Mouse (Mus musculus) bone marrow, adult 2 months (tissue): ENCODE data around the gene Noa1.

Source experiments
- CTCF ChIP-seq: fragments of 200-500 bp; IDR thresholded peaks from 2 replicates; pipeline ENCODE4 v1.5.1; 2011; ENCODE audit warnings: low read length, control low read depth; ENCODE audit not compliant: control insufficient read depth, insufficient read depth
- POLR2A ChIP-seq: fragments of 200-500 bp; IDR thresholded peaks from 2 replicates; pipeline ENCODE4 v1.6.1; 2011; ENCODE audit warnings: low read depth, mild to moderate bottlenecking, control low read depth, low read length, borderline replicate concordance; ENCODE audit not compliant: control insufficient read depth

DNA sequence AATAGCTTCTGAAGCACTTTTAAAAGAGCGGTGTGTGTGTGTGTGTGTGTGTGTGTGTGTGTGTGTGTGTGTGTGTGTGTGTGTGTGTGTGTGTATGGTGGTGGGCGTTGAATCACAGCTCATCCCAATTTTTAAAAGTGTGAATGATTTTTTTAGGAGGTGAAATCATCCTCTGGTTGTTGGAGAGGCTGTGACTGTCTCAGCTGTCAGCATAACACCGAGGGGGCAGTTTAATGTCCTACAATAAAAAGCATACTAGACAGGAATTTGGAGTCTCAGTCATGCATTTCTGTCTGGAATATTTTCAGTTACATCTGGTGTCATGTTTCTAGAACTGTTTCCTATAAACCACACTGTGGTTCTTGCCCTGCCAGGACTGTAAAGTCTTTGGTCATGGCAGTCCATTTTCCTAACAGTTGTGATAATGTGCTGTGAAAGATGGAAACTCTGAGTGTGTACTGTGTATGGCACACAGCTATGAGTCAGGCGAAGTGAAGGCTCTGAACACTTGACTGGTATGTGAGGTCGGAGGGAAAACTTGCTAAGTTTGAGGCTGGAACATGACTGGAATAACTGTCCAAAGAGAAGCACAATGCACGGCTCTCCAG lies 8.5 kb downstream of the Noa1 start:
- TF ChIP-seq POLR2A (no peak), CTCF (no peak)
